Mouse (Mus musculus) olfactory bulb, adult 2 months (tissue): ENCODE results near the gene Lsm5.

ENCODE experiments used
- CTCF ChIP-seq: fragments of 200-500 bp; IDR thresholded peaks from 2 replicates; pipeline ENCODE4 v1.5.1; 2012; ENCODE audit warnings: low read depth, mild to moderate bottlenecking, low read length, moderate library complexity; ENCODE audit not compliant: insufficient read depth
- POLR2A ChIP-seq: fragments of 200-500 bp; IDR thresholded peaks from 2 replicates; pipeline ENCODE4 v1.6.1; 2012; ENCODE audit warnings: mild to moderate bottlenecking, low read depth, low read length, moderate library complexity; ENCODE audit not compliant: insufficient read depth

DNA sequence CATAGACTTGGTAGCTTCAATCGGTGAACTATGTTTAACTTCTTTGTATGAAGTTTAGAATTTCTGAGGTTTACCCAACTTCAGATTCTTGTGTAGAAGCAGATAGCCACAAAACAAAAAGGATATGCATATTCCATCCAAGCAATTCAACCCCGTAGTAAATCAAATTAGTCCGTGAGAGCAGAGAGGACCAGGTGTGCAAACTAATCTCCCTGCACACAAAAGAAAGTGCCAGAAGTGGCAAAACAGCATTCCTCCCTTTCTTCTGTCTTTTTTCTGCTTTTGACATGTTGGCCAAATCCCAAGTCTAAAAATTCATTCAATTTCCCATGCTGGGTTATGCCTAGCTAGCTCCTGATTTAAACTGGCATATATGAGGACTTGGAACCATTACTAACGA lies 12.1 kb downstream of the Lsm5 start:
- no peak for TF ChIP-seq CTCF
- TF ChIP-seq POLR2A: no peak
